Mouse (Mus musculus) liver, adult 2 months (tissue): ENCODE data around the gene Auts2.

Experiments
- CTCF ChIP-seq: fragments of 200-500 bp; IDR thresholded peaks from 2 replicates; pipeline ENCODE4 v1.5.1; 2011; ENCODE audit warnings: low read depth, low read length, control low read depth
- POLR2A ChIP-seq: fragments of 200-500 bp; IDR thresholded peaks from 2 replicates; pipeline ENCODE4 v1.6.1; 2011; ENCODE audit warnings: low read length, control low read depth; ENCODE audit not compliant: insufficient read depth; ENCODE audit errors: extremely low read depth

DNA sequence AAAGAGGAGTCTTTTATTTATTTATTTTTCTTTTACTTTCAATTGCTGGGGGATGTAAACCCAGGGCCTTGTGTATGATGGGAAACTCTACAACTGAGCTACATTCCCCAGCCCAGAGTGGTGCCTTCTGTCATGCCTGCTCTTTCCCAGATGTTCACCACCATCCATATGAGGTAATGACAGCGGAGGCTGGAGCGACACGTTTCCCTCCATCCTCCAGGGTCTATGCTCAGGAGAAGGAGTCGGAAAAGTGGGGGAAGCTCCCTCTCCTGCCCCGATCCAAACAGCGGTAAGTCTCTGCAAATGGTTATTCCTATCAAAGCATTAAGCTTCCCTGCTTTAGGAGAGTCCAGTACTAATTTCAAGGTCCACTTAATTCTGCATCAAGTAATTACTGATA, 768.4 kb downstream of the Auts2 start:
- no peak for TF ChIP-seq CTCF
- no peak for TF ChIP-seq POLR2A
